Mouse (Mus musculus) telencephalon, adult 2 months (tissue): Measurements from ENCODE around the gene Cped1.

ENCODE experiments used
- DNase-seq: peaks from one replicate; pipeline ENCODE4 v3.0.0-alpha.2; 2011; ENCODE audit warnings: low read depth, low spot score

Cped1 gene

GRCm38 (mm10) chr6:21985732-21986540, at the start of gene Cped1:
Gene Cped1 (plus strand): TSS chr6:21985916.
- DNase-seq: no peak

- no peak for DNase-seq
Measured at GRCm38 (mm10) chr6:21937981-21938635, 47.6 kb upstream of the Cped1 start.

- DNase-seq: peak; percentile 99
Measured at GRCm38 (mm10) chr6:21949226-21949731, 36.4 kb upstream of the Cped1 start, which contains the start of gene Ing3. Gene Ing3 (plus strand): TSS chr6:21949571.

- peak; percentile 87 for DNase-seq
Measured at GRCm38 (mm10) chr6:21949771-21950448, 35.8 kb upstream of the Cped1 start.

- no peak for DNase-seq
Measured at GRCm38 (mm10) chr6:21950676-21951075, 35.0 kb upstream of the Cped1 start.

- DNase-seq: no peak
Measured at GRCm38 (mm10) chr6:21955468-21955867, 30.2 kb upstream of the Cped1 start.

GRCm38 (mm10) chr6:21958922-21959321, 26.8 kb upstream of the Cped1 start:
- no peak for DNase-seq

GRCm38 (mm10) chr6:21959909-21960308, 25.8 kb upstream of the Cped1 start:
- no peak for DNase-seq

- no peak for DNase-seq
Measured at GRCm38 (mm10) chr6:21977532-21977931, 8.2 kb upstream of the Cped1 start.

GRCm38 (mm10) chr6:21981114-21981513, 4.6 kb upstream of the Cped1 start:
- DNase-seq: no peak

- peak; percentile 33 for DNase-seq
Measured at GRCm38 (mm10) chr6:21984990-21985731, 555 bp upstream of the Cped1 start.

- DNase-seq: no peak
Measured at GRCm38 (mm10) chr6:21986660-21987331, 1.1 kb downstream of the Cped1 start.

- no peak for DNase-seq
Measured at GRCm38 (mm10) chr6:21987554-21987953, 1.8 kb downstream of the Cped1 start.

GRCm38 (mm10) chr6:21988296-21988695, 2.6 kb downstream of the Cped1 start:
- DNase-seq: no peak

GRCm38 (mm10) chr6:21989081-21989480, 3.4 kb downstream of the Cped1 start:
- DNase-seq: no peak

- DNase-seq: no peak
Measured at GRCm38 (mm10) chr6:21990181-21991135, 4.7 kb downstream of the Cped1 start.

GRCm38 (mm10) chr6:21991151-21991550, 5.4 kb downstream of the Cped1 start:
- DNase-seq: no peak

GRCm38 (mm10) chr6:21993070-21993469, 7.4 kb downstream of the Cped1 start:
- DNase-seq: no peak

GRCm38 (mm10) chr6:21998131-21998530, 12.4 kb downstream of the Cped1 start:
- no peak for DNase-seq

- DNase-seq: no peak
Measured at GRCm38 (mm10) chr6:21999025-21999424, 13.3 kb downstream of the Cped1 start.
